Mouse (Mus musculus) left cerebral cortex, postnatal 25 days (tissue): ENCODE data around the gene Vat1l. TPM values are rescaled to one million over a fixed set of nuclear protein-coding genes. Genes with fewer than 3 reads are reported as not detected.
A peak's percentile ranks its signal among the peaks of the same experiment; 100 is the strongest.

ENCODE experiments used
- DNase-seq, 2 experiments: peaks; one replicate each; pipeline ENCODE4 v3.0.0; 2022; ENCODE audit warnings: low spot score in 2 of 2, mixed read lengths in 1 of 2
- intact Hi-C: fragments of 180-260 bp; cut with DNase I; formaldehyde crosslinking; loops from one replicate; pipeline ENCODE4 v1.15.1; 2025
- total RNA-seq, 2 experiments: library from RNA; stranded (reverse); gene quantifications; 2 replicates each; pipeline ENCODE4 v1.2.3; 2021

The Vat1l gene
- total RNA-seq: 10 to 100 TPM; 49.4 to 58.5 TPM

- intact Hi-C loops: no loop called here
- DNase-seq: peak; percentile 64 to 66
These were observed at the start of gene Vat1l for GRCm38 (mm10) chr8:114205221-114205901. TSS of gene Vat1l (plus strand) at chr8:114205612.

GRCm38 (mm10) chr8:114158586-114158985 lies 46.8 kb upstream of the Vat1l start:
- DNase-seq: no peak
- intact Hi-C loops: no loop called here

- no peak for DNase-seq
- intact Hi-C loops: no loop called here
These were observed 45.7 kb upstream of the Vat1l start for GRCm38 (mm10) chr8:114159666-114160065.

- intact Hi-C loops: no loop called here
- DNase-seq: no peak
These were observed 41.5 kb upstream of the Vat1l start for GRCm38 (mm10) chr8:114163871-114164270.

DNA sequence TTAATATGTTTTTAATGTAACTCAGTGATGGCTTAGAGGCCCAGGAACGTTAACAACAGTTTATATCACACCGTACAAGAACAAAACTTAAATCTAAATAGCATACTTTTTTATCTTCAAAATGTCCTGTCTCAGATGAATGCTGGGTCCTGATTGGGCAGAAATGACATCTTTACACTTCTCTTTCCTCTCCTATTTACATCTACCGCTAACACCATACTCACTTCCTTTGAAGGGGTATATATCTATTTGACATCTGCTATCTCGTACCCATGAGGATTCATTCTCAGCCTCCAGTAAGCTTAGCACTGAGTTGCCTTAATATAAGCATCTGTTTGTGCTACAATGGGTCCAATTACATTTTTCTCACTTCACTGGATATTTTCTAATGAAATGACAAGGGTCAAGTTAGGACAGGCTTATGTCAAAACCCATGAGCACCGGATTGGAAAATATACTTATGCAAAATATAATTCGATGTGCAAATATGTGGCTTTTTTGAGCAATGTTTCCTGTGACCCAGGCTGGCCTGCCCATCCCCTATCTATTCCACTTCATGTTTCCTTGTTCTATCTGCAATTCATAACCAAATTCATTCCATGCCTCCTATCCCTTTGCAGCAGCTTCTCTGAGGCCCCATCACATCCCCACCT lies 40.8 kb upstream of the Vat1l start:
- intact Hi-C loops: no loop called here
- DNase-seq: no peak

DNA sequence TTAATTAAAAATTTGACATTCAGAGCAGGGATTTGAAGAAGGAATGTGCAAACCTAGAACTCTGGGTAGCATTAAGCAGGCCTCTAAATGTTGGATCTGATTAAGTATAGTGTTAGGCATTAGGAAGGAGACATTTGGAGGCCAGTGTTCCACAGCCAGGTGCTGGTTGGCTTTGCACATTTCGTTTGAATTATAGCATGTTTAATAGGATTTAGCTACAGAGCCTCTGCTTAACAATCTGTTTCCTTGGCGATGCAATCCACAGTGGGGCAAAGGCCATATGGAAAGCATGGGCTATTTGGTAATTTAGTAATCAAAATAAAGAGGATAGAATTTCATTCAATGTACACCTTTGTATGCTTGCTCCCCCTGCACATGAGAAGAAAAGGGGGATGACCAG lies 39.7 kb upstream of the Vat1l start:
- intact Hi-C loops: no loop called here
- DNase-seq: no peak

GRCm38 (mm10) chr8:114176721-114177120 lies 28.7 kb upstream of the Vat1l start:
- intact Hi-C loops: no loop called here
- no peak for DNase-seq

DNA sequence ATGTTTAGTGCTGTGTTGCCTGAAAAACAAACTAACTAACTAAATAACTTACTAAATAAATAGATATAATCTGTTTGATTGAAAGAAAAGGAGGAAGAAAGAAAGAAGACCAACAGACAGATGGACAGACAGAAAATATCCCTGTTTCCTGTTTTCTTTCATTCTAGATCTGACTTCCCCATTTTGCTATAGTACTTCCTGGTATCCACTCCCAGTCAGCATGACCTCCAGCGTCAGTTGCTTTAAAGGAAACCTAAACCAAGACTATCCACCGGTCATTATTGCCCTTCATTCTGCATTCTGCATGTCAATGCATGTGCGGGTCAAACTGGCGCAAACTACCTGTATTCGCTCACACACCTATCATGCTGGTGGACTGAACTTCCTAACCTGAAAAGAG lies 12.1 kb upstream of the Vat1l start:
- intact Hi-C loops: no loop called here
- DNase-seq: no peak

DNA sequence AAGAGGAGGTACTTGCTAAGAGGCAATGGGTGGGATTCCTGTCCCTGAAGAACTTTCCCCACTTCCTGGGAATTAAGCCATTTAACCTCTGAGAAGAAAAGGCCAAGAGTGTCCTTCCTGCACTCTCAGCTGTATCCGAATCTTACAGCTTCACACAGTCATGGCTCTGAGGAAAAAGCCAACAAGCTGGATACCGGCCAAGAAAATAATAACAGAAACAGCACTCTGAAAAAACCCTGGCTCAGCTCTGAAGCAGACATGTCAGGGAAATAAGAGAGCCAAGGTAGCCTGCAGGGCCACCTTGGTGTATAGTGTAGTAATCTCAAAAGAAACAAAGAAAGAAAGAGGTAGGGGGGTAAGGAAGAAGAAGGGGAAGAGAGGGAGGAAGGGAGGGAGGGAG lies 6.4 kb upstream of the Vat1l start:
- intact Hi-C loops: no loop called here

DNA sequence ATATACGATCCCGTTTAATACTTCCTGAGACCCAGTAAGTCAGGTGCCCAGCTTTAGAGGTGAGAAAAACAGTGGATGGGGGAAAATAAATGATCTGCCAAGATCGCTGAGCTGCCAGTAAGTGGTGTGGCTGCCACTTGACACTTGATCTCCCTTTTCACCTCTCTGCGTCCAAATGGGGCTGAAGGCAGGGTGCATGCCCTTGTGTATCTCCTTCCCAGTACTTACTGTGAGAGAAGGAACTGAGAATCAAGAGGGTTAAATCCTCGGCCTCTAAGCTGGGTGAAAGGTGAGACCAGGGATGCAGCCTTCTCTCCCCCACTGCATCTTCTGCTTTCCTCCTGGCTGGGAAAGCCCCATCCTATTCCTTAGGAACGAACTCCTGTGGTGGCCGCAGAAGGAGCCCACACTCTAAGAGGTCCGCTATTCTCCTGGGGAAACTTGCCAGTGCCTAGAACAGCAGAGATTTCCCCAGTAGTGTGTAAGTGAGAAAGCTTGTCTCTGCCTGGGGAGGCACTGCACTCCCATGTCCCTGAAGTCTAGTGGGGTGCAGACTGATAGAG lies 1.1 kb downstream of the Vat1l start:
- intact Hi-C loops: loop anchor here (2.0 kb wide), 1 partner anchor 162 kb away; no protein-coding TSS in a partner anchor
- peak in 1 of 2 experiments; percentile 8 for DNase-seq

More for the DNA sequence above, 6.4 kb upstream of the Vat1l start:
- no peak for DNase-seq

GRCm38 (mm10) chr8:114207026-114207425 lies 1.6 kb downstream of the Vat1l start:
- intact Hi-C loops: loop anchor here (2.0 kb wide), 1 partner anchor 162 kb away; no protein-coding TSS in a partner anchor

DNA sequence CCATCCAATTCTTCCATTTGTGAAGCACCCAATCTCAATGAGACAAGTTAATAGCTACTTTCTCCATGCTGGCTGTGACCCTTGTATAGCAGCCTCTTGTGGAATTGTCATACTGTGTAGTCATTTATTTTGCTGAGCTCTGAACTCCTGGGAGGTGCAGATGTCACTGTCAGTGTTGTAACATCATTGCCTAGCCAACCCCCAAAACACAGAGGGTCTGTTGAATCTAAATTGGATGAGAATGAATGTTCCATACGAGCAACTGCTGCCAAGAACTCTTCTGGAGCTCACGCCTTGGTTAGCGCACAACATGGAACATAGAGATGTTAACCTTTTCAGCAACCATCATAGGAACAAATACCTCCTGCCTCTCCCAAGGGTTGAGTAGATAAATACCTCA lies 15.4 kb downstream of the Vat1l start:
- intact Hi-C loops: no loop called here
- no peak for DNase-seq

More at GRCm38 (mm10) chr8:114207026-114207425, 1.6 kb downstream of the Vat1l start:
- no peak for DNase-seq

- DNase-seq: no peak
- intact Hi-C loops: no loop called here
These were observed 16.6 kb downstream of the Vat1l start for GRCm38 (mm10) chr8:114222001-114222400.

GRCm38 (mm10) chr8:114224001-114224400 lies 18.6 kb downstream of the Vat1l start:
- intact Hi-C loops: no loop called here
- no peak for DNase-seq

GRCm38 (mm10) chr8:114251321-114252065 lies 46.1 kb downstream of the Vat1l start:
- intact Hi-C loops: no loop called here
- DNase-seq: peak in 1 of 2 experiments; percentile 8

DNA sequence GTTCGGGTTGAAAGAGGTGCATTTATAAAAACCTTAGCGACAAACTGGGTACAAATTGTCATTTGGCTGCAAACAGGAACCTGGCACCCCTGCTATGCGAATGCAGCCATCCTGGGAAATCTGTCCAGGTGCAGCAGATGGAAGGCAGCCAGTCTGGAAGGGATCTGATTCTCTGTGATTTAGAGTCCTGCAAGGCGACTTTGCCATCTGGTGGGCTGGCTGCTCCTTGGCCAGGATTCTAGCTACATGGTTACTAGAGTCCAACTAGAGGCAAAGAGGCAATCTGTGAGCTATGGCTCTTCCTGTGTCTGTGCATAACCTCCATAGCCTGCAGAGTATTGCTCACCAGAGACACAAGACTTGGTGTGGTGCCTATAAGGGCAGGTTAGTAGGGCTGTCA lies 53.3 kb downstream of the Vat1l start:
- intact Hi-C loops: no loop called here
- DNase-seq: no peak

- intact Hi-C loops: no loop called here
- DNase-seq: peak in 1 of 2 experiments; percentile 14
These were observed 54.4 kb downstream of the Vat1l start for GRCm38 (mm10) chr8:114259713-114260355.

DNA sequence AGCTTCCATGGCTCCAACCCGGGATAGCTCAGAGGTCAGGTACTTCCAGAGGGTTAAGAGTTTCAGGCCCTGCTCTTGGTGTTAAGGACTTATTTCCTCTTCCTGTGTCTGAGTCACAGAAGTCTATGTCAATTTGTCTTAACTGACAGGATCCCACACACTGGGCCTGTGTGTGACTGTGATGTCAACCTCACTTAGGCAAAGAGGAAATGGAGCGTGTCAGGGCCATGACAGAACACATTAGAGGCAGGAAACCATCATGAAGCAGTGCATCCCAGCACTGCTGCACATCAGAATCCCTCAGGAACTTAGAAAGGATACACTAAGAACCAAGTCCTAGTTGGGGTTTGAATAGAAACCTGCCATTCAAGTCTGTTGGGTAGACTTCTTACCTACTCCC lies 56.9 kb downstream of the Vat1l start:
- no peak for DNase-seq
- intact Hi-C loops: no loop called here

DNA sequence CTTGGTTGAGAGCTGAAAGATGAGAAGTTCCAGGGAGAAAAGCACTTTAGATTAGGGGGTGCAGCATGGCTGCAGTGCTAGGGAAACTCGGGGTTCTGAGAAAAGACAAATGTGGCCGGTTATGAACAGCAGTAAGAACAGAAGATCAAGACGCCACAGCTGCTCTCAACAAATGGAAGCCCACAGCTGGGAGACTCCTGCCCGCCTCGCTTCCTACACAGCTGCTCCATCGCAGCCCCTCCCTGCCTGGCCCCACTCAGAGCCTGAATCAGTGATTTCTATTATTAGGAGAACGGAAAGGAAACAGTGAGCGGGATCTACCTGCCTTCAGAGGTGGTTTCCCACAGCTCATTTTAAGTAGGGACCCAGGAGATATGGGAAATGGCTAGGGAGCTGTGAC lies 69.1 kb downstream of the Vat1l start:
- intact Hi-C loops: no loop called here
- DNase-seq: peak in 1 of 2 experiments; percentile 6

GRCm38 (mm10) chr8:114281101-114281500 lies 75.7 kb downstream of the Vat1l start:
- intact Hi-C loops: no loop called here
- DNase-seq: no peak
